Comparison of ENCODE assay signal across 7 mouse cellular contexts in the genomic region with DNA sequence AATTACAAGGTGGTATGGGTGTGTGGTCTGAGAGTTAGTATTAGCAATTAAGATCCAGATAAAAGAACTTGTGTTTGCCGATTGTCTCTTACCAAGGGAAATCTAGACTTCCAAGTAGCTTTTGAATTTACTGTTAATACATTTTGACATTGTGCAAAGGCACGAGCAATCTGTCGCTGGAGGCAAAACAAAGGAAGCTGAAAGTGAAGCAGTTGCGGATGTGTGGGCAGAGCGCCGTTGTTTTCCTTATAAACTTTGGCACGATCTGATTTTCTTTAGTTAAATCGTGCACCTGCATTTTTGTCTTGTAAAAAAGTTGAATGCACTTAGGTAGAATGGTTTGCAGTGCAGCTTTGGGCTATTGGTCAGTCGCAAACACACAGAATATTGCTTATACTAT. TPM values are rescaled to one million over a fixed set of nuclear protein-coding genes. Genes with fewer than 3 reads are reported as not detected.
DNase-seq lines count a peak whose midpoint lies in the region; ATAC-seq and TF ChIP-seq lines count a peak whose summit lies in the region.

No protein-coding gene starts in this region.

- peak overlapping the region; percentile 74 for H3K4me2 ChIP-seq in lung, postnatal 0 days (replicated peaks; ENCODE audit: low read depth, low read length)
- peak overlapping the region; percentile 60 for H3K4me2 ChIP-seq in limb, embryonic 12.5 days

- TF ChIP-seq POLR2A in small intestine, adult 2 months (IDR thresholded peaks at IDR 0.05; ENCODE audit: low read depth, low read length) = no peak

- no peak overlapping the region for H3K27ac ChIP-seq in lung, postnatal 0 days (ENCODE audit: low read length)
- peak overlapping the region; percentile 95 for H3K27ac ChIP-seq in forebrain, embryonic 10.5 days
- H3K27ac ChIP-seq in limb, embryonic 12.5 days = peak overlapping the region; percentile 89; the same call in 1 of the 2 replicates
- peak overlapping the region; percentile 74; the same call in 1 of the 2 replicates for H3K27ac ChIP-seq in small intestine, adult 2 months (ENCODE audit: insufficient read depth, low read depth, low read length)

- H3K36me3 ChIP-seq in lung, postnatal 0 days (ENCODE audit: insufficient read depth, low read length) = no peaks in the 10 kb centered on the region
- H3K36me3 ChIP-seq in forebrain, embryonic 10.5 days (replicated peaks) = peaks cover 8% of the 10 kb centered on the region; the same call in 1 of the 2 replicates
- 0 out of 2 replicates have a peak, but pooled peaks cover 7% of the 10 kb centered on the region for H3K36me3 ChIP-seq in limb, embryonic 12.5 days
- no peaks in the 10 kb centered on the region for H3K36me3 ChIP-seq in small intestine, adult 2 months (ENCODE audit: control insufficient read depth, insufficient read depth, low read length)

- no peak for DNase-seq in lung, postnatal 0 days (ENCODE audit: low spot score)
- DNase-seq in lung, postnatal 4 days = no peak
- DNase-seq in forebrain, embryonic 10.5 days (ENCODE audit: extremely low spot score, low spot score) = no peak
- no peak for DNase-seq in urinary bladder, adult 2 months (ENCODE audit: low spot score)
- no peak for DNase-seq in urinary bladder, postnatal 4 days (ENCODE audit: low spot score in 2 of 2)

- peak overlapping the region; percentile 67 for H3K4me3 ChIP-seq in lung, postnatal 0 days (ENCODE audit: low read depth, low read length)
- peak overlapping the region; percentile 68 for H3K4me3 ChIP-seq in forebrain, embryonic 10.5 days
- H3K4me3 ChIP-seq in limb, embryonic 12.5 days (replicated peaks) = peak overlapping the region; percentile 60
- peak overlapping the region; percentile 75 for H3K4me3 ChIP-seq in small intestine, adult 2 months (ENCODE audit: low read depth, low read length)

- peaks cover 7% of the 10 kb centered on the region; the same call in 1 of the 2 replicates for H3K4me1 ChIP-seq in lung, postnatal 0 days (ENCODE audit: insufficient read depth, low read depth, low read length)
- H3K4me1 ChIP-seq in forebrain, embryonic 10.5 days = peaks cover 28% of the 10 kb centered on the region
- H3K4me1 ChIP-seq in limb, embryonic 12.5 days (replicated peaks) = peaks cover 17% of the 10 kb centered on the region
- peaks cover 10% of the 10 kb centered on the region; the same call in 1 of the 2 replicates for H3K4me1 ChIP-seq in small intestine, adult 2 months (ENCODE audit: control insufficient read depth, insufficient read depth, insufficient read length, low read length)

- ATAC-seq in lung, postnatal 0 days = no peak
- no peak for ATAC-seq in limb, embryonic 12.5 days (ENCODE audit: insufficient number of reproducible peaks, insufficient read depth, low FRiP score, low TSS enrichment, low read depth)

- H3K9ac ChIP-seq in lung, postnatal 0 days (replicated peaks; ENCODE audit: low read depth) = peak overlapping the region; percentile 87
- peak overlapping the region; percentile 74; the same call in 1 of the 2 replicates for H3K9ac ChIP-seq in limb, embryonic 12.5 days (replicated peaks)

- no peak for TF ChIP-seq CTCF in lung, postnatal 0 days (IDR thresholded peaks at IDR 0.05)
- TF ChIP-seq CTCF in small intestine, adult 2 months (IDR thresholded peaks at IDR 0.05; ENCODE audit: extremely low read depth, insufficient read length, insufficient replicate concordance, low read depth, low read length) = no peak

- WGBS in lung, postnatal 0 days = 28% methylated on average over 9 of the region's 9 CpGs
- WGBS in forebrain, embryonic 10.5 days = 56% methylated on average over 9 of the region's 9 CpGs
- WGBS in limb, embryonic 12.5 days = 54% methylated on average over 9 of the region's 9 CpGs
- WGBS in small intestine, adult 2 months = 30% methylated on average over 9 of the region's 9 CpGs

- H3K27me3 ChIP-seq in lung, postnatal 0 days (replicated peaks; ENCODE audit: insufficient read depth, low read length) = no peaks in the 10 kb centered on the region
- 0 out of 2 replicates have a peak, but pooled peaks cover 3% of the 10 kb centered on the region for H3K27me3 ChIP-seq in forebrain, embryonic 10.5 days (ENCODE audit: poor library complexity, severe bottlenecking)
- no peaks in the 10 kb centered on the region; the same call in 1 of the 2 replicates for H3K27me3 ChIP-seq in limb, embryonic 12.5 days
- no peaks in the 10 kb centered on the region for H3K27me3 ChIP-seq in small intestine, adult 2 months (ENCODE audit: control insufficient read depth, insufficient read depth, low read length)

- TF ChIP-seq EP300 in lung, postnatal 0 days (IDR thresholded peaks at IDR 0.05) = no peak

- H3K9me3 ChIP-seq in lung, postnatal 0 days (ENCODE audit: low read length) = no peaks in the 10 kb centered on the region
- no peaks in the 10 kb centered on the region; the same call in 1 of the 2 replicates for H3K9me3 ChIP-seq in forebrain, embryonic 10.5 days
- no peaks in the 10 kb centered on the region for H3K9me3 ChIP-seq in limb, embryonic 12.5 days

RNA-seq across cellular contexts. Expression of gene Tmem44, which starts 40.6 kb away (rescaled TPM):
- 17.9 and 21.0 TPM in 2 replicates for polyA plus RNA-seq in lung, postnatal 0 days (2015; fragmentation: Nextera tagmentation; extraction: Ambion mirVana)
- polyA plus RNA-seq in forebrain, embryonic 10.5 days (2016; fragmentation: Nextera tagmentation; extraction: Ambion mirVana) = 18.8 and 19.9 TPM in 2 replicates
- polyA plus RNA-seq in limb, embryonic 12.5 days (2016; fragmentation: Nextera tagmentation; extraction: Ambion mirVana) = 27.5 and 29.5 TPM in 2 replicates
- 1.2 and 3.0 TPM in 2 replicates for polyA plus RNA-seq in small intestine, adult 2 months (2012; rRNA removed)
- 6.2 and 6.3 TPM in 2 replicates for polyA plus RNA-seq in urinary bladder, adult 2 months (2012; rRNA removed)
